Mouse (Mus musculus) natural killer cell, adult 2 months (primary cell): ENCODE measurements around the gene Txndc9.
A peak's percentile ranks its signal among the peaks of the same experiment; 100 is the strongest.
"Not testable (repeated sequence)": the region's sequence is repeated elsewhere in the genome, so short reads cannot be mapped to it uniquely, and the experiment has no call there.

Experiments
- DNase-seq, 2 experiments: peaks; one replicate each; pipeline ENCODE4 v3.0.0; 2022; ENCODE audit warnings: low spot score in 2 of 2

Gene Txndc9

GRCm38 (mm10) chr1:37997867-37998266 lies at the start of gene Txndc9, which contains the start of gene Eif5b:
Gene Txndc9 (minus strand): TSS chr1:37997893.
Gene Eif5b (plus strand): TSS chr1:37998010.
- DNase-seq = peak; percentile 88 to 94

GRCm38 (mm10) chr1:38038898-38039297 lies 41.2 kb upstream of the Txndc9 start:
- DNase-seq = no peak

DNA sequence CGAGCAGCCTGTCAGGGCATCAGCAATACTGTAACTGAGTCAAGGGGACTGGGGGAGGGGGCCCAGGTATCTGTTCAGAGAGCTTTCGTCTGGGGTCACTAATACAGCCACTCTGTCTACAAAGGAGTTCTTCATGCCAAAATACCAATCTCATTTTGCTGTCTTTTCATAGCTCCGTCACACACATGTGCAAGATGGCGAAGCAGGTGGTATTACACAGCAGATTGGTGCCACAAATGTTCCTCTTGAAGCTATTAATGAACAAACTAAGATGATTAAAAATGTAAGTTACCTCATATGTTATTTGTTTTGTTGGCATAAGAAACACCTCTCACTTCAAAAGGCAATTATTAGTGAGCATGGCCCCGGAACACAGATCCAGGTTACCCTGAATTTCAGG lies 39.7 kb upstream of the Txndc9 start:
- DNase-seq = no peak

DNA sequence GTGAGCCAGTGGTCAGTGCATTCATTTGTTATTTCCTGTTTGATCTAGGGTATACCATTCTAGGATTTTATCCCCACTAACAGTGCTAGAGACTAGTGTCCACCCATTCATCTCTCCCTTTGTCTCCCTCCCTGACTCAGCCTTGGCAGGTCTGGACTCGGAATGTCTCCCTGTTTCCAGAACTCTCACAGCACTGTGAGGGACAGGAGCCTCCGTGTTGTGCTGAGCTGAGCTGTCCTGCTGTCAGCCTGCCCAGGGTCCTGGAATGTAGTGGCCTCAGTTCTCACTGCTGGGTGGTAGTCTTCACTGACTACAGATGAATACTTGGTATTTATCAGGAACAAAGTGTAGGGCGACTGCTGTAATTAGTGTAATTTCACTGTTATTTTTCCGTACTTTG lies 37.8 kb upstream of the Txndc9 start:
- no peak for DNase-seq

DNA sequence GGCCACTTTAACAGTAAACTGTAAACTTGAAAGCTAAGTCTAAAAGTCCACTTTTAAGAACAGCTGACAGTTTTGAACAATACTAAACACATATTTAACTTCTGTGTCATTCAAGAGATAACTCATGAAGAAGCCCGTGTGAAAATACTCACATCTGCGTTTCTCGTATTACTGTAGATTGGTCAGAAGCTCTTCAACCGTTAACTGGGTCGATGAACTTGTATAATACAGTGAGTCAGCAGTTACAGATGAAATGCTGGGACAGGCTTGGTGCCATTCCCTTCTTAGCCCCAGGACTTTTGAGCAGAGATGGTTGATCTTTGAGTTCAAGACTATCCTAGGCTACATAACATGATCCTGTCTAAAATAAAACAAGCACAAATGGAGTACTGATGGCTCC lies 33.7 kb upstream of the Txndc9 start:
- no peak for DNase-seq

DNA sequence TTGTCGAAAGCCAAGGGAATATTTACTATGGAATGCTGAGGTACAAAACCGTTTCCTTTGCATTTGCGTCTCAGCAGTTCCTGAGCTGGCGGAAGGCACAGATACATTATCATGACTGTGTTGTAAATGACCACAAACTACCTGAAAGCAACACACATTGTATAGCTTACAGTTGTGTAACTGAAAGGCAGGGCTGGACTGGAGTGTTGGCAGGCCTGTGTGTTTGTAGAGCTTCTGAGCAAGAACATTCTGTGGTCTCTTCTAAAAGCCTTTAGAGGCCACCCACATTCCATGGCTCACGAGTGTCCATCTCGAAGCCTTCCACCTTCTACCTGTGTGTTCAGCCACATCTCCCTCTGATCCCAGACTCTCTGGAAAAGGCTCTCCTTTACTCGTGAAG lies 29.6 kb upstream of the Txndc9 start:
- no peak for DNase-seq

DNA sequence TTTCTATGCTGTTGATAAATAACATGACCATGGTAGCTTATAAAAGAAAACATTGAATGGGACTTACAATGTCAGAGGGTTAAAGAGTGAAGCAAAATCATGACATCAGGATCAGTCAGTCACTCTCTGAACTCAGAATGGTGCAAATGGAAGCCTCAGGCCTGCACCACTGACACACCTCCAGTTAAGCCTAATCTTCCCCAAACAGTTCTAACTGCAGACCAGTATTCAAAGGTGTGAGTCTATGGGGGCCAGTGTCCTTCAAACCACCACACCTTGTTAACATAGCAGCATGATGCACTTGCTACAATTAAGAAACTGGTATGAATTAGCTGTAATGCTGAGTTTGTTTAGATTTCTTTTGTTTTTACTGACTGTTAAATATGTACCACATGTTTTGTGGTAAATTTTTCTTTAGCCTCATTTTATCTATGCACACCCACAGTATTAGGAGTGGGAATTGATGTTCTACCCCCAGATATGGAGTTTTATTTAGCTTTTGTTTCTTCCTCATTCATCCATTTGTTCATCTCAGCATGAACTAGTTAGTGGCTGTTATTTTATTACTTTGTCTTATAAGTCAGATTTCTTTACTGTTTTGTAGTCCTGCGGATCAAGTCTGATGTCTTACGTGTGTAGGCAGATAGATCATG lies 17.0 kb upstream of the Txndc9 start:
- DNase-seq = no peak

DNA sequence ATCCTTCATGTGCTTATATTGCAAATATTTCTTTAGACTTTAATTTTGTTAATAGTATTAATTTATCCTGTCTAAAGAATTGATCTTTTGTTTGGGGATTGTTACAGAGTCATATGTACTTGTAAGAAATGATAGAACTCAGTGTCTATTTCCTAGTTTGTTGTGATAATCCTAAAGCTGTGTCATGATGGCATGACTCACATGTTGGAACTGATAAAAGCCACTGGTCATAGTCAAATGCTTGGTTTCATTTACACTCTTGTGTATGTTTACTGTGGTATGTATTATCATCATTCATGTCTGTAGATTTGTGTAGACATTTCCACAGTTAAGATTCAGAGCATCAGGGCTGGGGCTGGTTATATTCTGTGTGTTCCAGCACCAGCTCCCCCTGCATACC lies 14.8 kb upstream of the Txndc9 start:
- DNase-seq = no peak

DNA sequence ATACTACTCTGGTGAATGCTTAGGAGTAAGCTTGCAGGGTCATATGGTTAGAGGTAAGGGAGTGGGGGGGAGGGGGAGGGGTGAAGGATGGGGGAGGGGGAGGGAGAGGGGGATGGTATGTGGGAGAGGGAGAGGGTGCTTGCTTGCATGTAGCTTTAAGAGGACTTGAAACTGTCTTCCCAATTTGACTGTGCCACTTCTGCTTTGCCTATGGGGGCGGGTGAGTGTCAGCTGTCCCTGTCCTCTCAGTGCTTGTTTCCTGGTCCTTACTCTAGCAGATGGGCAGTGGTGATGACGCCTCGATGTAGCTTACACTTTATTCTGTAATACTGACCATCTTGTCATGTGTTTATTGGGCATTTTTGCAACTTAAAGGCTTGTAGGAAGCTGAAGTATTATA lies 14.4 kb upstream of the Txndc9 start:
- DNase-seq = peak in 1 of 2 experiments; percentile 16

GRCm38 (mm10) chr1:38011647-38012046 lies 14.0 kb upstream of the Txndc9 start:
- no peak for DNase-seq

DNA sequence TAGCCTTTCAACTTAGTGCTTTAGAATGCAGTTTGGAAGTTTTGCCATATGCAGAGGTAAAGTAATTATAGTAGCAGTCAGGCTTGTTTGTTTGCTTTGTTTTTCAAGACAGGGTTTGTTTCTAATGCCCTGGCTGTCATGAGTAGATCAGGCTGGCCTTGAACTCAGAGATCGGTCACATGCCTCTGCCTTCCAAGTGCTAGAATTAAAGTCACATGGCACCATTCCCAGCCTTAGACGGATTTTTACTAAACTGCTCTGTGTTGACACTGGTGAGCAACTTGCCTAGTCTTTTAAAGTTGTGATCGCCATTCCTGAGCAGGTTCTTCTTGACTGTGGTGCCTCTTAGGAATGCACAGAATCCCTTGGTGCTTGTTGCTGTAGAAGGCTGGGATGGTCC lies 9.0 kb upstream of the Txndc9 start:
- no peak for DNase-seq

- DNase-seq = no peak
Observed at GRCm38 (mm10) chr1:38003046-38003445, 5.4 kb upstream of the Txndc9 start.

- no peak for DNase-seq
Observed at GRCm38 (mm10) chr1:38001956-38002355, 4.3 kb upstream of the Txndc9 start.

DNA sequence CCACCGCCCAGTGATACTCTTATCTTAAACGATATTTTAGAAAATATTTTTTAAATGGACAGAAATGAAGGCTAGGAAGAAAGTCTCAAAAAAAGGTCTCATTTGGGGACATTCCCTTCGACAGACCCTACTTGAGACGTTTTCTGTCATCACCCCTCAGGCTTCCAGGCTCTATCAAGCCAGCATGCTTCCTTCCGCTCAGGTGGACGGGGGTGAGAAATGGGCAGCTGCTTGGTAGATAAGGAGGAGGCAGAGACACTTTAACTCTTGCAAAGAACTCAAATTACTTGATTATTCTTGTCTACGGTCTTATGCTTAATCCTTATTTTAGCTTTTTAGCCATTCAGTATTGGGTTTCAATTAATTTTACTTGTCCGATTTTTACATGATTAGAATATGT lies 3.2 kb upstream of the Txndc9 start:
- no peak for DNase-seq

- no peak for DNase-seq
Observed at GRCm38 (mm10) chr1:37999552-37999951, 1.9 kb upstream of the Txndc9 start.

DNA sequence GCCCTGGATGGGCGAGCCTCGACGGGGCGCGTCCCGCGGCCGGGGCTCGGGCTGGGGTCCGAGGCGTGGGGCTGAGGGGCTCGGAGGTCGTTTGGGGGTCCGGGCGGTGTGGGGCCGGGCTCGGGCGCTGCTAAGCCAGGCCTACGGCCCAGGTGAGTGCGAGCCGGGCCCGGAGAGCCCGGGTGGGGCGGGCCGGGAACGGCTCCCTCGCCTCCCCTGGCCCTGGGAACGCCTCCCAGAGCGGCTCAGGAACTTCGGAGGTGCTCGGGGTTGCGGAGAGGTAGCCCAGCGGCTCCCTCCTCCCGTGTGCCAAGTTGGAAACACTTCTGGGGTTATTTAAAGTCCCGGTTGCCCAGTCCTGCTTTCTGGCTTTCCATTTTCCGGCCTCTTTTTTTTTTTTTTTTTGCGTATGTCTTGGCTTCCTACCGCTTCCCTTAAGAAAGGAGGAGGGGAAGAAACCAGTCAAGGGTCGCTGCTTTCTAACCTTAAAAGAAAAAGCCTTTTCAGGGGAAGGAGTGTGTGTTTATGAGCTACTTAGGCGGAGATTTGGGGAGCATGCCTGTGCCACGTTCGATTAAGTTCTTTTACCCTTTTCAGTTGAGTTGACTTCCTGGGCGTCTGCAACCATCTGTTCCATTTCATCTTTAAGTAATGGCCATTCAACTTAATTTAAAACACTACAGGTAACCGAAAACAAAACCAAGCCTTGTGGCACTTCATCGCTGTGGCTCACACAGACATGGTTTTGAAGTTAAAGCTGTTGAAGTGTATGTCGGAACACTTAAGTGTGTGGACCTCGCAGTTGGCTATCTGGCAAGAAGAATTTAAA lies 892 bp upstream of the Txndc9 start:
- no peak for DNase-seq

DNA sequence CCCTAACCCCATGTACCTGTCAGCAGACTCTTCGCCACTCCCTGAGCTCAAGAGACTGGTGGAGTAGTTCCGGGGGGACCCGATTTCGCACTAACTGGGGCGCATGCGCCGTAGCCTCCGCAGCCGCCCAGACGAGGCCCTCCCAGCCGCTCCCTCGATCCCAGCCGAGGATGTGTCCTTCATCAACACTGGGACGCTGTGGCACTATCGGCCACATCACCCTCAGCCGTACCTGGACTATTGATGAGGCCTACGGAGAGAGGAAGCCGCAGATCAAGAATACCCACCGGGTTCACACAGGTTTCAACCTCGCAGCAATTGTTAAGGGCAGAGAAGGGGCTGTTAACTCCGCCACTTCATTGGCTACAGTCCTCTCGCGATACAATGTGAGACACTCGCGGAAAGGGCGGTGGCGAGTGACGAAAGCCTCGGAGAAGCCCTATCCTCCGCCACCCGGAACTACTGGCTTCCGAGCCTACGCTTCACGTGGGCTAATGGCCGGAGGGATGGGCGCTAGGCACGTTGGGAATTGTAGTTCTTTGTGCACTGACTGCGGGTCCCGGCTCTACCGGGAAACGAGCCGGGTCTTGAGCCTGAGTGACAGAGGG lies 712 bp downstream of the Txndc9 start:
- DNase-seq = peak; percentile 98

DNA sequence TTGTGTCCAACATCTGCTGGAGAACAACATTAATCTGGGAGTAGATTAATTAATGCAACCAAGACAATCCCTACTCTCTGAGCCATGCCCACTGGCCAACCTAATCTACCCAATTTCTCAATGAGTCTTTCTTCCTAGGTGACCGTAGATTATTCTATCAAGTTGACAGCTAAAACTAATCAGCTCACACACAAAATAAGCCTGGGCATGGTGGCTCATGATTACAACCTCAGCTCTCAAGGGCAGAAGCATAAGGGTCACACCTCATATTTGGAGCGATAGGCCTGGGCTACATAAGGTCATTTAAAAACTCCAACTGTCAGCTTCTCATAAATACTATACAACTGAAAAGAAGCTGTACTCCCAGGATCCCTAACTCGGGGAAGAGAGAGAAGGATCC lies 1.5 kb downstream of the Txndc9 start:
- DNase-seq = no peak

- no peak for DNase-seq
Observed at GRCm38 (mm10) chr1:37987856-37988255, 9.8 kb downstream of the Txndc9 start.

- no peak for DNase-seq
Observed at GRCm38 (mm10) chr1:37985764-37986323, 11.8 kb downstream of the Txndc9 start.

DNA sequence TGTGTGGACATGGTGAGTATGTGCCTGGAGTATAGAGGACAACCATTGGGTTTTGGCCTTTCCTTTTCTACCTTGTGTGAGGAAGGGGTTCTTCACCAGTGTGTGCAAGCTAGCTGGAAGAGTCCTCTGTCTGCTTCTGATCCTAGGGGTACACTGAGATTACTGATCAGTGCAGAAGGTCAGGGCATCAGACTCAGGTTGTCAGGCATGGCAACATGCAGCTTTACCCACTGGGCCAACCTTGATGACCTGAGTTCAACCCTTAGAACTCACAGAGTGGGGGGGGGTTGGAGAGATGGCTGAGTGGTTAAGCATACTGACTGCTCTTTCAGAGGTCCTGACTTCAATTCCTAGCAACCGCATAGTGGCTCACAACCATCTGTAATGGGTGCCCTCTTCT lies 13.4 kb downstream of the Txndc9 start:
- no peak for DNase-seq

GRCm38 (mm10) chr1:37977303-37977702 lies 20.4 kb downstream of the Txndc9 start:
- no peak for DNase-seq

DNA sequence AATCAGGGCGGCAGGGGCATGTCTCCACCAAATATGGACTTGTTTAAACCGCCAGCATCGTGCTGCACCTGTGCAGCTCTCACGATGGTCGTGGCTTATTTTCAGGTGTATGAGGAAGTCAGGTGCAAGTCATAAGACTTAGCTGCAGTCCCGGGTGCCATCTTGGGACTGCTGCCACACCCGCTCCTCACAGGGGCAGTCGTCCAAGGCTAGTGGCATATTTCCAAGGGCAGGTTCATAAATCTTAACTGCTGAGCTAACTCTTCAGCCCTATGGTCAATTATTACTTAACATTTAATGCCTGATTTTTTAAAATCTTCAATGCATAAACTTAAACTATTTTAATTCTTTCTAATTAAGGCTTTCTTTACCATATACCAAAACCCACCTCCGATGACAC lies 21.0 kb downstream of the Txndc9 start:
- not testable (repeated sequence) for DNase-seq
